Mouse (Mus musculus) forelimb bud, embryonic 11.5 days (tissue): ENCODE measurements around the gene Hist1h3a.
"Not testable (repeated sequence)": the region's sequence is repeated elsewhere in the genome, so short reads cannot be mapped to it uniquely, and the experiment has no call there.

Experiments
- DNase-seq: peaks from one replicate; pipeline ENCODE4 v3.0.0-alpha.2; 2012; ENCODE audit warnings: low read depth, low spot score

The Hist1h3a gene

GRCm38 (mm10) chr13:23761871-23762821 lies at the start of gene Hist1h3a:
TSS of gene Hist1h3a (minus strand) at chr13:23762386.
- DNase-seq, result peak; percentile 90

GRCm38 (mm10) chr13:23806422-23807052 lies 44.4 kb upstream of the Hist1h3a start, which contains the start of gene Slc17a2:
TSS of gene Slc17a2 (plus strand) at chr13:23806993.
- no peak for DNase-seq

DNA sequence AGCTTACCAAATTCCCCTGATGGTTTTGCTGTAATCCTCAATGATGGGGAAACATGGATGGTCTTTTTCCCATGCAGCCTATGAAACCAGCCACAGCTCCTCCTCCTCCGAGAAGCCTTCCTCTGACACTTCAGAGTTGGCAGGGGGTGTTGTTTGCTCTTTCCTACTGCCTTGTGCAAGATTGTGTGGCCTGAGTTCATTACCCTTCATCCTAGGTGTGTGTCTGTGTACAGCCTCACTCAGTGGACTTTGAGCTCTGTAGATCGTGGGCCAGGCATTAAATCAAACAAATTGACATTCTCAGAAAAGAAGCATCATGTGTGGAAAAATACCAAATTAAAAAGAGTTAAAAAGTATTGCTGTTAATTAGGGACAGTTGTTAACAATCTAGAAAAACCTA lies 42.3 kb upstream of the Hist1h3a start:
- no peak for DNase-seq

GRCm38 (mm10) chr13:23799405-23799804 lies 37.2 kb upstream of the Hist1h3a start:
- no peak for DNase-seq

GRCm38 (mm10) chr13:23792520-23792919 lies 30.3 kb upstream of the Hist1h3a start:
- DNase-seq, result peak; percentile 70

DNA sequence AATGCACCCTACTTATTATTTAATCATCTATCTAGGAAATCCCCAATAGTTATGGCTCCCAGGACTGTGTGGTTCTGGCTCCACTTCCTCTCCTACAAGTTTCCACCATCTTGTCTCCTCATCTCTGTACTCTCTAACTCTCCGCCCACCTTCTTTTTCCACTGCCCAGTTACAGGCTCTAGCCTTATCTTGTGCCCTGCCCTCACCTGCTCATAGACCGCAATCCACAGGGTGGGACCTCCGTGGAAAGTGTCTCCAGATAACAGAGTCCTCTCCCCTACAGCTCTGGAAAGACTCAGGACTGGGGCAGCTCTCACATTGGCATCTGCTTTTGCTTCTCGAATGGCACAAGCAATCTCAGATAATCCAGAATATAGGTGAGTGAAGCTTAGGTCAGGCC lies 16.8 kb upstream of the Hist1h3a start:
- no peak for DNase-seq

DNA sequence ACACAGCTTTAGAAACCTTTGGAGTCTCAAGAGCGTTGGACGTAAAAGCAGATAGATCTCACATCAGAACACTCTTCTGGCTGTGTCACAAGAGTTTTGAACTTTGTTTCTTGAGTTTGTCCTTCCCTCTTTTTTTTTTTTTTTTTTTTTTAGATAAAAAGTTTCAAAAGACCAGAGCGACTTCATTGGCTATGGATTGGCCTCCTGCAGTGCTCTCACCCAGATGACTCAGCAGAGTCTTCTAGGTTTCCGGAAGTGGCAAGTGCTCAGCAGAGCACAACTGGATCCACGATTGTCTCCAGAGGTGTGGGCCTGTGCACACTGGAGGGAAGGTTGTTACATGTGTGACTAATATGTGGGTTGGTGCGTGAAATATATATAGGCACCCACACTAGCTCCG lies 16.2 kb upstream of the Hist1h3a start:
- DNase-seq, result no peak

DNA sequence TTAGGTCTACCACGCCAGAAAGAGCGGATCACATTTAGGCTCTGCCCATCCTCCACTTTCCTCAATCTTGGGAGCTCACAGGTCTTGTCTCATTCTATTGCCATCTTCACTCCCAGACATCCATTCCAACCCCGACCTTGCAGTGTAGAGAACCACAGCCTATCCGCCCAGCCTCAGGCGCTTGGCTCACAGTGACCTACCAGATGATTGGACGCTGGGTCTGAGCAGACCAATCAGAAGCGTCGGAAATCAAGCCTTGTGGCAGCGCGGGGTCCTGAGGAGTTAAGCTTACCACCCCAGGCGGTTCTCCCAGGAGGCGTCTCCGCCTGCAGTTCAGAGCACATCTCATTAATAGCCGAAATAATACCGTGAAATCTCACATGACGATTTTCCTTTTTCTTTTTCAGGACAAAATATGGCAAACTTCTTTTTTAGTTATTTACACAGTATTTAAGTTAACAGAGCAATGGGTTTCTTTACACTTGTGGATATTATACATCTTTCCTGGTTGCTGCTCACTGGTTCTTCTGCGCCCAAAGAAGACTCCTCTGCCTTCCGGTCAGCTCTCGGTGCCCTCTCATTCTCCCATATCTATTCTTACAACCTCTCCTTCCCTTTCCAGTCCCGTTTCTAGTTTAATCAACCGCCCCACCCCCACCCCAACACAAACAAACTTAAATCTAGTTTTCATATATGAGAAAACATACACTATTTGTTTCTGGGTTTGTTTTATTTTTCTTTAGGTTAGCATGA lies 10.6 kb upstream of the Hist1h3a start:
- DNase-seq, result peak; percentile 72

- not testable (repeated sequence) for DNase-seq
Observed at GRCm38 (mm10) chr13:23769613-23770012, 7.4 kb upstream of the Hist1h3a start, which contains the start of gene Trim38. TSS of gene Trim38 (plus strand) at chr13:23769913.

DNA sequence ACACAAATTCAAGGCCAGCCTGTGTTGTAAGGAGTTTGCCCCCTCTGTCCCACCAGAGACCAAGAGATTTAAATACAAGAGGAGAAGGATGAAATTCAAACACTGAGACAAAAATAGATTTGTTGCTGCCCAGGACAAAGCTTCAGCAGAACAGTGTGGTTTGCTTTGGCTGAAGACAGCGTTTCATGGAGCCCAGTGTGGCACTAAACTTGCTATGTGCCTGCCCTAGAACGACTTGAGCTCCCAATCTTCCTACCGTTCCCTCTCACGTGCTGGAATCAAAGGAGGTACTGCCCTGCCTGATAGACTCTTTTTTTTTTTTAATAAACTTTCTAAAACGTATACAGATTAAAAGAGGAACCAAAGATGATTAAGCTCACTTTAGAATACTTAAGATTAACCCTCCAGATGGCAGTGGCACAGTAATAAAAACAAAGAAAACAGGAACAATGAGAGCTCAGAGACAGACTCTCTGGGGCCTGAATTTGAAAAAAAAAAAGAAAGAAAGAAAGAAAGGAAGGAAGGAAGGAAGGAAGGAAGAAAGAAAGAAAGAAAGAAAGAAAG lies 6.7 kb upstream of the Hist1h3a start:
- DNase-seq, result no peak

DNA sequence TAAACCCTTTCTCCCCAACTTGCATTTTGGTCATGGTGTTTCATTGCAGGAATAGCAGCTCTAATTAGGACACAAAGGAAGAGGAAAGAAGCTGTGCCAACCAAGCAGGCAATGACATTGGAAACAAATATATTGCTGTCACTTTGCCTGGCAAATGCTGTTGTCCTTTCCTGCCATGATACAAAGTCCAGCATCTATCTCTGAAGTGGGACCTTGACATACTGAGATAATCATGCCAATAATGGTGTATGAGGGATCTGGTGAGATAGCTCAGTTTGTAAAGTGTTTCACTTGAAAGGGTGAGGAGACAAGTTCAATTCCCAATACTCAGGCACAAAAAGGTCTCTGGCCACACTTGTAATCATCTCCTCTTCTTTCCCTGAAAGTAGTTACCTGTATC lies 4.6 kb upstream of the Hist1h3a start:
- DNase-seq, result no peak

GRCm38 (mm10) chr13:23765172-23765513 lies 3.0 kb upstream of the Hist1h3a start:
- no peak for DNase-seq

- DNase-seq, result no peak
Observed at GRCm38 (mm10) chr13:23764324-23765171, 2.4 kb upstream of the Hist1h3a start.

DNA sequence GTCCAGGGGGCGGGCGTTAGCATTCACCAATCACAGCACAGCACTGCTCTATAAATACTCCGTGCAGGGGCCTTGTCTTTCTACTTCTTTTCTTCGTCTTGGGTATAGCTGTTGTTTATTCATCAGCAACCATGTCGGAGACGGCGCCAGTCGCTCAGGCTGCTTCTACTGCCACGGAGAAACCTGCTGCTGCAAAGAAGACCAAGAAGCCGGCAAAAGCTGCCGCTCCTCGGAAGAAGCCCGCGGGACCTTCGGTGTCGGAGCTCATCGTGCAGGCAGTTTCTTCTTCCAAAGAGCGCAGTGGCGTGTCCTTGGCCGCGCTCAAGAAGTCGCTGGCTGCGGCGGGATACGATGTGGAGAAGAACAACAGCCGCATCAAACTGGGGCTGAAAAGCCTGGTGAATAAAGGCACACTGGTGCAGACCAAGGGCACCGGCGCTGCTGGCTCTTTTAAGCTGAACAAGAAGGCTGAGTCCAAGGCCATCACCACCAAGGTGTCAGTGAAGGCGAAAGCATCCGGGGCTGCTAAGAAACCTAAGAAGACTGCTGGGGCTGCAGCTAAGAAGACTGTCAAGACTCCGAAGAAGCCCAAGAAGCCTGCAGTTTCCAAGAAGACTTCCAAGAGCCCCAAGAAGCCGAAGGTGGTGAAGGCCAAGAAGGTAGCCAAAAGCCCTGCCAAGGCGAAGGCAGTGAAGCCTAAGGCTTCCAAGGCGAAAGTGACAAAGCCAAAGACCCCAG lies 1.6 kb upstream of the Hist1h3a start, which contains the start of gene Hist1h1a:
Hist1h1a (plus strand) TSS at position 81 of the 738 bp plus-strand sequence.
- DNase-seq, result peak; percentile 94

DNA sequence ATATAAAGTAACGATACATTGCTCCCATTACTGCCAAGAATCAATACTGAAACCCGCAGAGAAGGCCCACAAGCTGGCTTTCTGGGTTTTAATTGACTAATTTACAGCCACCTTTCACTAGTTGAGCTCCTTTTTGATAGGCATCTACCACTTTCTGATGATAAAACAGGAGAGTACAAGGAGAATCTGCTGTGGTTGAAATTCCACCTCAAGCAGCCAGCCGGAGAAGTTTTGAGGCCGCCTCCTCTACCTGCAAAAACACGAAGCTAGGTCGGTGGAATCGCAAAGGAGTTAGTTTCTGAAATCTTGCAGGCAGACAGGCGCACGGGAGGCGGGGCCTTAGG lies 1.0 kb upstream of the Hist1h3a start:
- no peak for DNase-seq

GRCm38 (mm10) chr13:23760972-23761864 lies 968 bp downstream of the Hist1h3a start, which contains the start of gene Hist1h4a:
TSS of gene Hist1h4a (minus strand) at chr13:23761230.
- peak; percentile 99 for DNase-seq

DNA sequence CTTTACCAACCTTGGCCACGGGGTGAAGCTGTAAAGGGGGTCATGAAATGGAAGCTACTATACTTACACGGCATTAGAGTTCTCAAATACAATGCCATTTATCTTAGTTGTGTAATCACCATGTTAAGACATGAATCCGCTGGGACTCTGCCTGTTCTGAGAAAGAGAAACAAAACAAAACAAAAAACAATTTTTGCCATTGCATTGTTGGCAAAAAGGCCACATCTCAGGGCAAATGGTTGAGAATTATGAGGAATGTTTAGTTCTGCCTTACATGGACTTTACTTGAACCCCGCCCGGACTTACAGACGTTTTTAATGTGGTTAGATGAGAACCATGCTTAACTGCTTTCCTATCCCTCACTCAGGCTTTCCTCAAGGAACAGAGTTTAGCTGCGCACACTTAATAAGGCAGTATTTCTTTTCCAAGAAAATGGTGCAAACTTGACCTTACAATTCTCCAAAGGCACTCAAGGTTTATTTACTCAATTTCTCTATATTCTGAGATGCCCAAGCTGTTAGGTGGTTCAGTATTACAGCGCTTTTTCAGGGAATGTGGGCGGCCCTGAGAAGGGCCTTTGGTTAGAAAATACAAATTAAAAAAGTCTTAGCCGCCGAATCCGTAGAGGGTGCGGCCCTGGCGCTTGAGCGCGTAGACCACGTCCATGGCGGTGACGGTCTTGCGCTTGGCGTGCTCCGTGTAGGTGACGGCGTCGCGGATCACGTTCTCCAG lies 1.8 kb downstream of the Hist1h3a start:
- peak; percentile 66 for DNase-seq

DNA sequence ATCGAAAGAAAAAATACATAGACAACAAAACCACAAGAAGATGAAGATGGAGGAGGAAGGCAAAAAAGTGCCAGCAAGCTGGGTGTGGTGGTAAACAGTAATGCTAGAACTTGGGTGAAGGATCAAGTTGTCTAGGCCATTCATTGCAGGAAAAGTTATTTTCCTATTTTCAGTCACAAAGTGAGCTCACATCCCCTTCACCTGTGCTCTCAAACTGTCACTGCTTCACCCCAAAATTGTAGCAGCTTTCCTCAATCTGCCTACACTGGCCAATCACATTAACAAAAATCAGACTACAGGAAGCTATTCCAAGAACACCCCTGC lies 2.3 kb downstream of the Hist1h3a start:
- no peak for DNase-seq
